Mouse (Mus musculus) frontal cortex, postnatal 10 days (tissue): Measurements from ENCODE around the gene Rgs10.

Experiments used
- DNase-seq, 2 experiments: peaks; one replicate each; pipeline ENCODE4 v3.0.0; 2022; ENCODE audit warnings: low spot score in 2 of 2, mixed read lengths in 1 of 2

Gene Rgs10

GRCm38 (mm10) chr7:128410708-128411413, 7.7 kb downstream of the Rgs10 start:
- DNase-seq: no peak

GRCm38 (mm10) chr7:128408265-128408664, 10.3 kb downstream of the Rgs10 start:
- DNase-seq: no peak

DNA sequence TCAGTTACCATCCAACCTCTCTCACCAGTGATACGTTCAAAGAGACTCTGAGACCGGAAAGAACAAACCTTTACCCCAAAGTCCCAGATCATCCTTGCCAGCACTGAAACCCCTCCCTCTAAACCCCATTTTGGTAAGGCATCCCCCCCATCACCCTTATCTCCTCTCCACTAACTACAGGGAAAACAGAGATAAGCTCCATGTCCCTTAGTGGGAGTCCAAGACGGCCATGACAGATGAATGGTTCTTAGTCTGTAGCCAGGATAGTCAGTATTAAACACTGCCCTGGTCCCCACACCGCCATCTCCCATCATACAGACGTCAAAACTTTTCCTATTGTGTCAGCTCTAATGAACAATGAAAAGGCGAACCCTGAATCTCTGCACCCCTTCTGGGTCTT, 14.6 kb downstream of the Rgs10 start:
- no peak for DNase-seq

DNA sequence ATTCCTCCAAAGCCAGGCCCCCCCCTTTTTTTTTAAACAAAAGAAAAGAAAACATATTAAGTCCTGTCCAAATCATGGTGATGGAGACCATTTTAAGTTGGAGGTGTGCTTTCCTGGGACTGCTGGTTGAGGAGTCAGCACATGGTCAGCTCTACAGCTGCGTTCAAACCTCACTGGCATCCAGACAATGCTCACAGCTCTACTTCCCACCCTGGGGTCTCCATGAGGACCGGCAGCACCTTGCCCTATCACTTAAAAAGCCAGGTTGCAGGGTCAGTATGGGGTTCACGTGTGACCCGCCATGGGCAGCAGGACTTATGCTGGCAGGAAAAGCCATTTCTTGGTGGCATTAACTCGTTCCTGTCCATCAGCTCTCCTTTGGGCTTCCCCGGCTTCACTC, 15.0 kb downstream of the Rgs10 start:
- DNase-seq: no peak

DNA sequence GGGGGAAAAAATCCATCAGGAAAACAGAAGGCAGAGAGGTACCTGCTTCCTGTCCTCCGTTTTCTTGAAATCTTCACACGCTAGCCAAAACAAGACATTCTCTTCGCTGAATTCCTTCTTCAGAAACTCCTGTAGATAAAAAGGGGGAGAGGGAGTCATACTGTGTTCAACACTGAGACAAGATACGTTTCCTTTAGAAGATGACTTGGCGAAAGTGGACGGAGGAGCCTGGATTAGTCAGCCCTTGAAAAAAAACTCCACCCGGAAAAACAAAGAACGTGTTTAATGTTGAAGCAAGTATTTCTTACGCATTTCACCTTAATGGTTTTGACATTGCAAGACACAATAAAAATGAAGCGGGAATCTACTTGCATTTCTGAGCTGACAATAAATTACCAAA, 15.4 kb downstream of the Rgs10 start:
- no peak for DNase-seq

DNA sequence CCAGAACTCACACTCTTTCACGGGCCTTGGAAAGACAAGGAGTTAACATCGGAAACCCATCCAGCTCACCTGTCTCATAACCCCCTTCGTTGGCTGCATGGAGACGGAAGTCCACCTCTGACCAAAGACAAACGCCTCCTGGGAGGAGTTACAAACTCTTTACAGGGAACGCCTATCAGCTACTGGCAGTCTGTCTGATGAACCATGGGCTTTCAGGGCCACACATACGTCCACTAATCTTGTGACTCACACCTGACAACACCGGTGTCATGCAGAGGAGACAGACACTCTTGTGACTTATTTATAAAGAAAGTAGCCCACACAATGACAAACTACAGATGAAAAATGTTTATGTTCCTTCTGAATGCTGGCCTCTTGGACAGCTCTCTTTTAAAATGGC, 16.0 kb downstream of the Rgs10 start:
- no peak for DNase-seq

- no peak for DNase-seq
Measured at GRCm38 (mm10) chr7:128398664-128399063, 19.9 kb downstream of the Rgs10 start.

DNA sequence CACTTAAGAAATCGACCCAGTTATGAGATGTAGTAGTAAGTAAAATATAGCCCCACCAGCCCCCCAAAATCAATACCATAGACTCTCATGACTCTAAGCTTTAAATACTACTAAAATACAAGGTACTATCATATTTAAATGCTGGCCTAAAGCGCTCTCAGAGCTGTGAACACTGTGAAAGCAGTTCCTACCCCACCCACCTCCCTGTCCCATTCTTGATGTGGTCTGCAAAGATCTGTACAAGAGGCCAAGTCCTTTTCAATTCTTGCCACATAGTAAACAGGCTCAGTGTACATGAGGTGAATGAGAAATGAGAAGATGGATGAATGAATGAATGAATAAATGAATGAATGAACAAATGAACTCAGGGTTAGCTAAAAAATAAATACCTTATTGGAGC, 21.5 kb downstream of the Rgs10 start:
- DNase-seq: no peak

GRCm38 (mm10) chr7:128393756-128394155, 24.8 kb downstream of the Rgs10 start:
- DNase-seq: no peak

DNA sequence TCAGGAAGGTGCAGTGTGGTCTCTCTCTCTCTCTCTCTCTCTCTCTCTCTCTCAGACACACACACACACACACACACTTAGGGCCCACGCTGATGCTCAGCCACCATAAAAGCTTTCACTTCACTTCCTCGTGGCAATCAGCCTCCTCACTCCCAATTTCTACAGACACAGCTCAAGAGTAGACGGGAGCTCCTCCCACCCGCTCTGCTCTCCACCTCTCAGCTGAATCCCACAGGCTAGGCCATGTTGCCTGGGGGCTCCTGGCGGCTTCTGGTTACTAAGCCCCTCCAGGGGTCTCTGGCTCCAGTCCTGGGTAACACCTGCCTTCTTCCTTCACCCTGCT, 25.6 kb downstream of the Rgs10 start:
- no peak for DNase-seq

GRCm38 (mm10) chr7:128392071-128392971, 26.2 kb downstream of the Rgs10 start:
- peak; percentile 31 to 56 for DNase-seq

GRCm38 (mm10) chr7:128391267-128392057, 27.1 kb downstream of the Rgs10 start:
- DNase-seq: no peak

DNA sequence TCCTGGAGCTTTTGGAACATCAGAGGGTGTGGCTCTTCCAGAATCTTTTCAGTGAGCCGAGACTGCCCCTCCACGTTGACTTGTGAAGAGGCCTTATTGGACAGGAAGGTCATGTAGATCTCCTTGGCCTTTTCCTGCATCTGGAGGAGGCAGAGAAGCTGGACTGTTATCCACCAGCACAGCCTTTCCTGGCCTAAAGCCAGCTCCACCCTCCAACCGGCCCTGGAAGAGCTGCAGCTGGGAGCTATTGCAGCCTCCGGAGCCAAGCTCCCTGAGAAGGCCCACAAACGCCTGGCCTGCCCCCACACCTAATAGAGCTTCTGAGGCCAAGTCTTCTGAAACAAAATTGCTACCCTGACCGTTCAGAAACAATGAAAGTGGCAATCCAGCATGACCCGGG, 29.6 kb downstream of the Rgs10 start:
- no peak for DNase-seq

- no peak for DNase-seq
Measured at GRCm38 (mm10) chr7:128383726-128384463, 34.7 kb downstream of the Rgs10 start.

DNA sequence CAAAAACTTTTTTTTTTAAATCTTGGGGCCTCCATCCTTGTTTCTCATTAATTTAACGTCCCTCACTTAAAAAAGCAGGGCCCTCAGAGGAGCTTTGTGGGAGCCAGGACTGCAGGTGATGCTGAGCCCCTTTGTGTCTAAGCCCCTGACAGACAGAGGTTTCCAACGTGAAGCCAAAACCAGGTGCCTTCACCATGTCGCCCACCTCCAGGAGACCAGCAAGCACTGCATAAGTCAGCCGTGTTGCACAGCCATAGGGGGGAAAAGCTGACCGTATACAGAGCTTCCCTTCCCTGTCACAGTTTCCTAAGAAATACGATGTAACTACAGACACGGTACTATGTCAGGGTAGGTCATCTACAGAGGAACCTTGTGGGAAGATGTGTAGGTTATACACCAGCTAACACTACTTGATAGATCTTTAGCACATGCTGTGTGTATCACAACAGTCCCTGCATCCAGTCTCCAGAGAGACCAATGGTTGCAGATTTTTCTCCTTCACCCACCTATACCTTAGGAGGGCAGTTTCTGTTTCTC, 35.3 kb downstream of the Rgs10 start:
- DNase-seq: no peak

GRCm38 (mm10) chr7:128382527-128382860, 36.1 kb downstream of the Rgs10 start:
- no peak for DNase-seq

- DNase-seq: no peak
Measured at GRCm38 (mm10) chr7:128381811-128382526, 36.6 kb downstream of the Rgs10 start.

DNA sequence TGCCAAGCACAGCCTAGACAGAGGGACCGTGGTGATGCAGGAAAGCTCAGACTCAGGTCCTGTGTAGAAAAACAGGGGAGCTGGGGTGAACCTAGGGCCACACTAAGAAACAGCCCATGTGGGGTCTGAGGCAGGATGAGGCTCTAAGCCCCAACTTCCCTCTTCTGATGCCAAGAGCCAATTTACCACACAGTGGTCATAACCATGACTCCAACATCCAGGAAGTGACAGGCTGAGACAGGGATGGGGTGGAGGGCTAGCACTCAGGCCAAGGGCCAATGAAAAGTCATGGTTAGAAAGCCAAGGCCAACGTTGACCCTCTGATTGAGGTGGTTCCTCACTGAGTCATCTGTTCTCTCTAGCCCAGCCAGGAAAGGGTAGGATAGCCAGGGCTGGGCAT, 37.6 kb downstream of the Rgs10 start:
- DNase-seq: no peak

DNA sequence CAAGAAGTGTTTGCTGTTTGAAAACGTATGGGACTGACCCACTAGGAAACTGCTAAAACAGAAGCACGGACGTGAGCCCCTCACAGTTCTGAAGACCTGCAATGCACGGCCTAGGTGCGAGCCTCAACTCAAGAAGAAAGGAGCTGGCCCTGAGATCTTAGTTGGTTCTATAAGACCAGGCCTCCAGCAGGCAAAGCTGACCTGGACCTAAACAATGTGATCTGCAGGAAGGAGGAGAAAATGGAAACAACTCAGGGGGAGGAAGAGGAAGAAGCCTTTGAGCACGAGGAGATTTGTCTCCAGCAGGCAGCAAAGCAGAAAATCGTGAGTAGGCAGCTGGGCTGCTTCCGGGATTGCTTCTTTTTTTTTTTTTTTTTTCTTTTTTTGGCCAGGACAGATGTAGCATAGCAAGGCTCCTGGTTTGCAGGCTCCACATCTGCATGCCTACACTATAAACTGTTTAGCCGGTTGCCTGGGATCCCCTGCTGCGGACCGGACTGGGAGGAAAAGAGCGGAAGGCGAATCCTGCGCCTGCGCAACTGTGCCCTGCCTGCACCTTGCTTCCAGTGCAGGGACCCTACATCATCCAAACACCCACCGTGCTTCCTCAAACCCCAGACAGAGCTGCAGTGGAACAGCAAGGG, 39.3 kb downstream of the Rgs10 start:
- no peak for DNase-seq

- DNase-seq: no peak
Measured at GRCm38 (mm10) chr7:128376206-128376701, 42.3 kb downstream of the Rgs10 start.
